Mouse (Mus musculus): ENCODE data around the gene Pbp2. TPM values are rescaled to one million over a fixed set of nuclear protein-coding genes. Genes with fewer than 3 reads are reported as not detected.

Gene Pbp2
- total RNA-seq, 1 experiment from 2014 or later = not detected

DNA sequence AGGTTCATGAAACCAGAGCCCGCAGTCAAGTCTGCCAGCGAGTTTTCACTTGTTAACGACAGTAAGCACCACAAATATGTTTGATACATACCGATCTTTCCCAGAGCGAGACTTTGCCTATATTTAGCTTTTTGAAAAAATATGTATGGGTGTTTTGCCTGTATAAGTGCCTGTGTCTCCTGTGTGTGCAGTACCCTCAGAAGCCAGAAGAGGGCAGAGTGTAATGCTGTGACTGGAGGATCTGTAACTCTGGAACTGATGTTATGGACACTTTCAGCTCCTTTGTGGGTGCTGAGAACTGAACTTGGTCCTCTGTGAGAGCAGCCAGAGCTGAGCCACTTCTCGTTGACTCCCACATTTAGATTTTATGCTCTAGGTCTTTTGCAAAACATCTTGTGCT lies 46.1 kb downstream of the Pbp2 start:
- no peak for ATAC-seq (replicated peaks; ENCODE audit: low read depth, poor library complexity, severe bottlenecking)

- ATAC-seq (replicated peaks; ENCODE audit: low read depth, poor library complexity, severe bottlenecking) = no peak
These were observed 47.6 kb downstream of the Pbp2 start for GRCm38 (mm10) chr6:135262565-135262964.

DNA sequence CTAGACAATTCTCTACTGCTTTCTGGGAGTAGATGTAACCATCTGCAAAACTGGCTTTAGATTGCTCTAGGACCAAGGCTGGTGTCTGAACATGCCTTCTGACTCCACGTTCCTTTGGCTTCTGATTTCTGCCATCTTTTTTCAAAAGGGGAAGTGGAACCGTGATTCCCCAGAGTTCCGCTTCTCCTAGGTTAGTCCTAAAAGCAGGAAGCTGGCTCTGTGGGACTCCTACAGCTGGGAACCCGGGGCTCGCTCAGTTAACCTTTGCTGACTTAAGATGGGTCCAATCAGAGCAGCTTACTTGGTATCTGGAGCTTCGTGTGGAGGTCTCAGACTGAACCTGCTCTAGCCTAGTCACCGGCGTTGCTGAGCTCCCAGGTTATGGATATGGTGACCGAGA lies 49.1 kb downstream of the Pbp2 start:
- 0 out of 2 replicates have a peak, but pooled peaks have one; percentile 29 for ATAC-seq (replicated peaks; ENCODE audit: low read depth, poor library complexity, severe bottlenecking)

- ATAC-seq (replicated peaks; ENCODE audit: low read depth, poor library complexity, severe bottlenecking) = no peak
These were observed 49.8 kb downstream of the Pbp2 start for GRCm38 (mm10) chr6:135260435-135260834.

Other genes with a start within 250 kb of the Pbp2 start
- 0.15 and 0.69 TPM in 2 replicates for gene Gprc5a, start 244.8 kb downstream of the Pbp2 start, total RNA-seq (2017)
- gene Gprc5d, start 192.1 kb downstream of the Pbp2 start, total RNA-seq (2017) = not detected in 2 replicates
- 15.9 and 26.0 TPM in 2 replicates for gene Fam234b, start 112.4 kb downstream of the Pbp2 start, total RNA-seq (2017)
- 28.5 and 30.1 TPM in 2 replicates for gene Hebp1, start 112.4 kb downstream of the Pbp2 start, total RNA-seq (2017)
- 0.32 and 0.34 TPM in 2 replicates for gene Gsg1, start 56.1 kb downstream of the Pbp2 start, total RNA-seq (2017)
- 2.7 and 5.4 TPM in 2 replicates for gene Emp1, start 52.1 kb upstream of the Pbp2 start, total RNA-seq (2017)

All from common myeloid progenitor, adult 5-6 weeks (primary cell).